Mouse (Mus musculus): ENCODE measurements at regions not wholly inside any gene's neighbourhood (a gene's known extent, or its start where the extent isn't known, plus 50 kb on each side); places are given as distances from the start of the nearest gene placed in this dataset.
A peak's percentile ranks its signal among the peaks of the same experiment; 100 is the strongest.

DNA sequence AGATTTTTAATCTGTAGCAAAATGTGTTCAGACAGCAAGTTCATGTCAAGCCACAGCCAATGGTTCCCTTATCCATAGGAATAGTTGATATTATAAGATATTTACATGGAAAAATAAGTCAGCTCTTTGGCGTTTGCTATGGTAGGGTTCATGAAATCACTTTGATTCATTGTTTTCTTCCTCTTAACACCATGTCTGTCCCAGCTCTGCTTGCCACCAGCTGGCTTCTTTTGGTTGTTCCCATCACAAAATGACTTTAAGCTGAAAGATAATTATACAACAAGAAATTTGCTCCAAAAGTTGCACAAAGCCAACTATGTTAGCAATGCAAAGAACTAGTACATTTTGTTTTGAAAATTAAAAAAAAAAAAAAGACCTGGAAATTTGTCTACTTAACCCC, 99.9 kb upstream of the Tcf21 start:
- no peak for DNase-seq (ENCODE audit: low spot score)

DNA sequence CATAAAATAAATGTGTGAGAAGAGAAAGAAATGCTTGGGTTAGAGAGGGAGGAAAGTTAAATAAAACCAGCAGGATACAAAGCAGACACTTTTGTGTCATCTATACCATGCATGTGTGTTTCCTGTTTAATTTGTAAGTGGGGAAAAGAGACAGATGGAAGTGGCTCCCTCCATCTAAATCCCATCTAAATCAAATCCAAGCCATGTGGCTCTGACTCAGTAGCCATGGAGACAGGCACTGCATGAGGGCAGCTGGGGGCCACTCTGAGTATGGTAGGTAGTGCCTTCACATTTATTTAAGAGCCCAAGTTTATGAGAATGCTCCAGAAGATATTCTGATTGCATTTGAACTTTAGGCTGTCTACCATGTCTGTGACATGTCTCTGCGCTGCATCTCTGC, 97.8 kb upstream of the Tcf21 start:
- DNase-seq (ENCODE audit: low spot score) = peak; percentile 4

DNA sequence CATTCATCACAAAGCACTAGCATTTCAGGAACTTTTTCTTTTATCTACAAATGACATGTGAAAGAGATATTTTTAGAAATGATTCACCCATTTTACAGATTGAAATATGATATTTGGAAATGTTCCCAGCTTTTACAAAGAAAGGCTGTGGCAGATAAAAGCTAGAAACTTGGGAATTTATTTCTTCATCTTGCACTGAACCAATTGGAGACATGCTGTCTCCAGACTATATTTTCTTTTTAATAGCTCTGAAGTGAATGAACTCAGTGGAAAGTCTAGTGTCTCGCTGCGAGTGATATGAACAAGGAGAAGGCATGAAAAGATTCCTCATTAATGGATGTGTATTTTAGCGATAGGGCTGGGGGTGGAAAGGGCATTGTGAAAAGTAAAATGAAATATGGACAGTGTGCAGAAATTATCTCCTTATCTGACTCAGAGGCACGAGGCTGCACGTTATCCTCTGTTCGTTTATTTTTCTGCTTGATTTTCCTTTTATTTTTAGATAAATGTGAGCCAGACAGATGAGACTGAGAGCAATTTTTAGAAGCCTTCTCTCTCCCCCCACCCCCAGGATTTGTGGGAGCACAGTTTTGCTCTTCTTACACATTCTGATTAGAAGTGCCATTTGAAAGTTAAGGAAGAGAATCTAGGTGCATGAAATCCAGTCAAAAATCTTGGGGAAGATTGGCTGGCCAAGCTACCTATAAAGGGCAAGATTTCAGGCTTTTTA, 96.0 kb upstream of the Tcf21 start:
- no peak for DNase-seq (ENCODE audit: low spot score)

DNA sequence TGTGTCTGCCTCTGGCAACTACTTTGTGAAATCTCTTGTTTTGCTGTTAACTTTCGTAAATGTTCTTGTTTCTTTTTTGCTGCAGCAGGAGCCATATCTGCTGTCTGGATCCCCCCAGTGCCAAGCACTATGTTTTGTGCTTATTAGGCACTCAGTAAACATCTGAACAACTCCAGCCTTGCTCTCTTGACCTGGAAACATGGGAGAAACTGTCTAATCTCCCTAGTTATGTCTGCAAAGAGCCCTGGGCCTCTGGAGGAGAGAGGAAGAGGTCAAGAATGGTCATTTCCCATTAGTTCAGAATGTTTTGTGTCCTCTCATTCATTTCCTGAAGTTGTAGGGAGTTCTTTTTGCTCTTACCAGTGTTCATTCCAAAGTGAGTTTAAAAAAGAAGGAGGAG, 93.1 kb upstream of the Tcf21 start:
- DNase-seq (ENCODE audit: low spot score) = no peak

DNA sequence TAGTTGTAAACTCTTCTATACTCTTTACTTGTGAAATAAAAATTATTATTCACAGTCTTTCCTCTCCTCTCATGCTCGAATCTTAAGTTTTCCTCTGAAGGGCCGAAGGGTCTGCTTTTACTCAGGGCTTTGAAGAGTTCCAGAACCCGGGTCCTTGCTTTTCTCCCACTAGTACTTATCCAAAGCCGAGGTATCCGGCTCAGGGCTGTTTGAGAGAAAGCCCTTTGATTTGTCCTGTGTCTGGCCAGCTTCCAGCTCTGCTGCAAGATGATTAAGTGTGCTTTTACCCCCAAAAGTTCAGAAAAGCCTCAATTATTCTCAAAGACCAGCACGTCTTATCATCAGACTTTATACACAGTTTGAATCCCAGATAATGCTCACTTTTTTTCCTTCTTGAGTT, 88.7 kb upstream of the Tcf21 start:
- DNase-seq (ENCODE audit: low spot score) = no peak

DNA sequence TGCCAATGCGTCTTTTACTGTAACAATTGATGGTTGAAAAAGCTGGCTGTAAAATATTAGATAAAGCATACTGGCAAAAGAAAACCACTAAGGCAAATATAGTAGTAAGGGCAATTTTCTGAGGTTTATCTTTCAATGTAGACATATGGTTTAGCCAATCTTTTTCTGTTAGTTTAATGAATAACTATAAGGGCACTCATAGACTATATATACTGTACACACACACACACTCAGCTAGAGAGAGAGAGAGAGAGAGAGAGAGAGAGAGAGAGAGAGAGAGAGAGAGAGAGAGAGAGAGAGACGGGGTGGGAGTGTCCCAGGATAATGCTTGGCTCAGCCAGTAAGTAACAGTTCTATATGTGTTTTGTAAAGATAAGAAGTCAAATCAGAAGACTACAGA, 85.3 kb upstream of the Tcf21 start:
- no peak for DNase-seq (ENCODE audit: low spot score)

DNA sequence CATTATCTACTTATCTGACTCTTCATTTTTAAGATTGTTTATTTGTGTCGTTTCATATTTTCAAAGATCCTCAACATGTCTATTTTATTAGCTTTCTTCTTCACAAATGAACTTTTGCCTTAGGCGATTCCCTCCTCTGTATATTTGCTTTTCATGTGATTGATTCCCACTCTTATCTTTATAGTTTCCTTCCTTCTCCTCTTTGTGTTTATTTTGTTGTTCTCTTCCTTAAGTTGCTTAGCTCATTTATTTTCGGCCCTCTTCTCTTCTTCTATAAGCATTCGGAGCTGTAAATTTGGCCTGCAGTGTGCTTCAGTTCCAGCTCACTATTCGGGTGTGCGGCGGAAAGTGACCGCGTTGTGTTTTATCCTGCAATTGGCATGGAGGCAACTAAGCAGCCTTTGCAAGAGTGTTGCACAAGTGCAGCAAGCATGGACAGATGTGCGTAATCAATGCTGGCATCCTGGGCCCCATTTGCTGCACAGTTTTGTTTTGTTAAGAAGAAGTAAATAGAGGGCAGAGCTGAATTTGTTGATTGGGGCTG, 73.5 kb upstream of the Tcf21 start:
- DNase-seq (ENCODE audit: low spot score) = no peak

DNA sequence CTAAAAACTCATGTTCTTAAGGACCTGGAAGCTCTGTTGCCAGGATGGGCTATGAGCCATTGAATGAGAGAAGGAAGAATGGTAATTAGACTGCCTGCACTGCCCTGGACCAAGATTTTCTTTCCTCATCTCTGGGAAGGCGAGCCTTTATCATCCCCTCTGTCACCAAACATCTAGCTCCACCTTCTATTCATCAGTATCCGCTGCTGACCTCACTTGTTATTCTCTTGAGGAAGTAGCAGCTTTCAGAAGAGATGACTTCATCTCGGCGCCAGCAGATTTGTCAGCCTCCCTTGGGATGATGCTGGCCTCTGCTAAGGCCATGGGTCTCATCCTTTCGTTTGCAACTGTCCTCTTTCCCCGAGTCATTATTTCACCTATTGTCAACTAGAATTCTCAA, 67.5 kb upstream of the Tcf21 start:
- no peak for DNase-seq (ENCODE audit: low spot score)

DNA sequence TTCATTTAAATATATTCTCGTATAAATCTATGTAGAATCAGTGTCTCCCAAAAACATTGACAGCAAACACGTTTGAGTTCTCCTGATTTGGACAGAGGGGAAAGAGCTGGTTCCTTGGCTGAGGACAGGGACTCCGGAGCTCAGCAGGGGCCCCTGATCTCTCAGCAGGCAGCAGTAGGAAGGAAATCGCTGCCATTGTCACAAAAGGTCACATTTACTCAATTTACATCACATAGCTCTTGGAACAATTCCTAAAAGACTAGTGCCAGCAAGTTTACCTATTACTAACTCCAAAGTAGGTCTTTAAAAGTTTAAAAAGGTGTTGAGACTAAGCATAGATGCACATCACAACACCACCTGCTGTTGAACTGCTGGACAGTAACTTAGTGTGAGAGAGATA, 59.7 kb upstream of the Tcf21 start:
- DNase-seq (ENCODE audit: low spot score) = no peak

DNA sequence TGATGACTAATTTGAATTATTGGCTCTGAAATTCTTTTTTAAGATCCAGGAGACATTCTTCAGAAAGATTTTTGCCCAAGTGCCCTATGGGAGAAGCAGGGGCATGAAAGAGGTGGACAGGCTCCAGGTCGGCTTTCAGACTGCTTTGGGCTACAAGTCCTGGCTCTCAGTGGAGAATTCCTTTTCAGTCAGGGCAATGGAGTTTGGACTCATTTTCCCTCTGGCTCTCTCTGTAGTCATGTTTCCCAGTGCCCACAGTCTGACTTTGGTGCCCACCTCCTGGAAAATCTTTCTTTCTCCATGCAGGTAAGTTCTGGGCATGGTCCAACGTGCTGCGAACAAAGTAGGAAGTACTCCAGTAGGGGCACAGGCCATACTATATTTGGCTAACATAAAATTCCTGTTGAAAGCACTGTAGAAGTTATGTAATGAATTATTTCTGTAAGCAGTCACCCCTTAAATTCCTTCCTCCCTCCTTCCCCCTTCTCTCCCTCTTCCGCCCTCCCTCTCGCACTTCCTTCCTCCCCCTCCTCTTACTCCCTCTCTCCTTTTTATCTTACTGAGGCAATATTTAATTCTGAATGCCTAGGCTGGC, 57.7 kb upstream of the Tcf21 start:
- DNase-seq (ENCODE audit: low spot score) = no peak

DNA sequence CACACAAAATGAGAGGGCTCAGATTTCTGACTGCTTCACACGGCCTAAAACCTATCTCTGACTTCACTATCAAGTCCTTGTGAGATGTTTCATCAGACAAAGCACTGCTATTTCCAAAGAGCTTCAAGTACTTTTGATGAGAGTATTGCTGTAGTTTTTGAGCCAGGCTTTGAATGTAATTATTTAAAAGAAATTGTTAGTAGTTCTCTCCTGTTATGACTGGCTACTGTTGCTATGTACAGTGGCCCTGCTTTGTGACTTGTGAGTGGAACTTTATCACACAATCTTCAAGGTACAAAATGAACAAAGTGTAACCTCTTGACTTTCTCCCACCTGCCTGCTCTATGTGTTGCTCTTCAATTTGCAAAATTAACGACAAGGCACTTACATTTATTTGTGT, 57.1 kb upstream of the Tcf21 start:
- DNase-seq (ENCODE audit: low spot score) = no peak

DNA sequence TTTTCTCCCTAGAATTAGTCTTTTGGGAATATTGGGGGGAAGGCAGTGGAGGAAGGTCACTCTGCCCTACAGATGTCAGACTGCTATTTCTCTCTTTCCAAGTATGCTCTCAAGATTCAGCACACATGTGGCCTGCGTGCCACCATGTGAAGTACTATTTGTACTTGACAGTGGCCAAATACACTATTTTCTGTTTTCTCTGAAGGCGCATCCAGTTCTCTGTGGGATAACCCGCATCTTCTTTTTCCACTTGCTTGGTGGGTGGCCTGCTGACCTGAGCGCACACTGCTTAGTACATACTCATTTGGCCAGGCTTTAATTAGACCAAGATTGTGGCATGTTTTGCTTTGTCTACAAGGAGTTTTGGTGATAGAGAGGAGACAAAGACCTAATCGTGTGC, 55.7 kb upstream of the Tcf21 start:
- DNase-seq (ENCODE audit: low spot score) = no peak

DNA sequence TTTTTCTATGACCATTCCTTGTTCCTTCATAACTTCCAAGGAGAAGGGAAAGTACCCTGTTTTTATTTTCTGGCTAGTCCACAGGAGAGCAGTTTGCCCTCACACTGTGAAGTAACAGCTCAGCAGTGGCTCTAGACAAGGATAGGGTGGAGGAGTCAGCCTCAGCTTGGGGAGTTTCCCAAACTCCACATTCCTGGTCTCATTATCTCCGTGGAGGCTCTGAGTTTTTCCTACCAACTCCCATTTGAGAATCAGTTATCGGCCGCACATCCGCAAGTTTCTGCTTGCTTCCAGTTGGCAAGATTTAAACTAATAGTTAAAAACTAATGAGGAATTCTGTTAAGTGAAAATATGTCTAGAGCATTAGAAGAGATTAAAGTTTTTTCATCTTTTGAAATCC, 55.2 kb upstream of the Tcf21 start:
- no peak for DNase-seq (ENCODE audit: low spot score)
